21 mouse cellular contexts compared by ENCODE assay signal in the genomic region with DNA sequence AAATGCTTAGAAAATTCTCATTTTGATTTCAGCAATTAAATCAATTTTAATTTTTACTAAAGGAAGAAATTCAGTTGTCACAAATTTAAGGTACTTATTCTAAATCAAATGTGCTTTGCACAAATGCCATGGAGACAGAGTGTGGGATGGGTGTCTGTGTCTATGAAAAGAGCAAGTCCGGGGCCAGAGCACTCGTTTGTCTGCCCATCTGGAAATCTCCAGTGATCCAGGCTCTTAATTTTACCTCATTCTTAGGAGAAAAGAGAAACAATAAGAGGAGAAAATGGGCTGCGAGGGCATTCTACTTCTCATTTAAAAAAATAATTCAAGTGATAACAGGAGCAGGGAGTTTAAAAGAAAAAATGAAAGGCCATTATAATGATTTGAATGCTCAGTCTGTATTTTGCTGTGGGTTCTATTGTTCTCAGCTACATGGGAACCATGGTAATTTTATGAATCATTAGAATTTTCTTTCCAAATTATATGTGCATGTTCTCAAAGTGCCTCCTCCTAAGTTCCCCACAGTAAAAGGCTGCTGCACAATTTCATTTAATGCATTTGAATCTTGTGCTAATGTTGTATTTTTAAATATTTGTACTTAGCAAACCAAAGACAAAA.
DNase-seq lines count a peak whose midpoint lies in the region; ATAC-seq and TF ChIP-seq lines count a peak whose summit lies in the region.
"Had no signal": no experiment of that assay in that cellular context is flagged by ENCODE, and none has a peak within 500 bp of the region (broad histone marks: within the 10 kb centered on the region; RNA-seq: fewer than 3 reads in every experiment).

No protein-coding gene starts in this region.

- H3K4me2 ChIP-seq in forebrain, embryonic 15.5 days (replicated peaks), result no peak overlapping the region
- H3K4me2 ChIP-seq in lung, postnatal 0 days (replicated peaks; ENCODE audit: low read depth, low read length), result no peak overlapping the region
- H3K4me2 ChIP-seq: embryonic facial prominence, embryonic 13.5 days; hindbrain, embryonic 12.5 days had no signal

- no peak for TF ChIP-seq CTCF in lung, postnatal 0 days (IDR thresholded peaks at IDR 0.05)

- 7% methylated on average over 3 of the region's 3 CpGs for WGBS in forebrain, embryonic 15.5 days
- 73% methylated on average over 3 of the region's 3 CpGs for WGBS in lung, postnatal 0 days

- peak; percentile 60; the same call in 1 of the 2 replicates for ATAC-seq in forebrain, embryonic 15.5 days (replicated peaks)
- no peak for ATAC-seq in lung, postnatal 0 days
- ATAC-seq: activated CD4-positive, CD25-positive, alpha-beta regulatory T cell, adult 4 months; hindbrain, embryonic 16.5 days; inflammation-experienced regulatory T-cells, adult 6 months; intestine, postnatal 0 days; Patski had no signal

- peak overlapping the region; percentile 60 for H3K27ac ChIP-seq in forebrain, embryonic 15.5 days (replicated peaks)
- no peak overlapping the region for H3K27ac ChIP-seq in lung, postnatal 0 days (ENCODE audit: low read length)
- H3K27ac ChIP-seq: embryonic facial prominence, embryonic 13.5 days; hindbrain, embryonic 12.5 days had no signal

- no peak overlapping the region for H3K9ac ChIP-seq in forebrain, embryonic 15.5 days (replicated peaks)
- H3K9ac ChIP-seq in lung, postnatal 0 days (replicated peaks; ENCODE audit: low read depth), result no peak overlapping the region
- H3K9ac ChIP-seq: embryonic facial prominence, embryonic 13.5 days; hindbrain, embryonic 12.5 days had no signal

- H3K36me3 ChIP-seq in forebrain, embryonic 15.5 days, result no peaks in the 10 kb centered on the region
- no peaks in the 10 kb centered on the region for H3K36me3 ChIP-seq in lung, postnatal 0 days (ENCODE audit: insufficient read depth, low read length)
- H3K36me3 ChIP-seq: embryonic facial prominence, embryonic 13.5 days; hindbrain, embryonic 12.5 days had no signal

- peaks cover 15% of the 10 kb centered on the region for H3K4me1 ChIP-seq in forebrain, embryonic 15.5 days
- H3K4me1 ChIP-seq in lung, postnatal 0 days (ENCODE audit: insufficient read depth, low read depth, low read length), result no peaks in the 10 kb centered on the region
- H3K4me1 ChIP-seq: embryonic facial prominence, embryonic 13.5 days had no signal

- peak; percentile 19 for DNase-seq in embryo, embryonic 11 days
- DNase-seq in embryo, embryonic 10 days (ENCODE audit: low spot score), result no peak
- peak; percentile 18 for DNase-seq in retina, embryonic 14.5 days (ENCODE audit: low spot score)
- no peak for DNase-seq in retina, postnatal 1 day
- DNase-seq in lung, postnatal 0 days (ENCODE audit: low spot score), result no peak
- no peak for DNase-seq in B cell, adult 2 months
- no peak for DNase-seq in frontal cortex, postnatal 14 days (ENCODE audit: low spot score in 2 of 2)
- DNase-seq: adrenal gland, postnatal 14 days; cerebellum, adult 2 months; cerebellum, postnatal 10 days; gastrocnemius, postnatal 25 days; heart, postnatal 10 days; heart, postnatal 4 days had no signal

- no peak overlapping the region for H3K4me3 ChIP-seq in forebrain, embryonic 15.5 days
- H3K4me3 ChIP-seq in lung, postnatal 0 days (ENCODE audit: low read depth, low read length), result no peak overlapping the region
- H3K4me3 ChIP-seq: embryonic facial prominence, embryonic 13.5 days; hindbrain, embryonic 12.5 days had no signal

- no peaks in the 10 kb centered on the region for H3K9me3 ChIP-seq in forebrain, embryonic 15.5 days
- H3K9me3 ChIP-seq in lung, postnatal 0 days (ENCODE audit: low read length), result no peaks in the 10 kb centered on the region
- H3K9me3 ChIP-seq: embryonic facial prominence, embryonic 13.5 days; hindbrain, embryonic 12.5 days had no signal

- H3K27me3 ChIP-seq in forebrain, embryonic 15.5 days, result no peaks in the 10 kb centered on the region
- H3K27me3 ChIP-seq in lung, postnatal 0 days (replicated peaks; ENCODE audit: insufficient read depth, low read length), result no peaks in the 10 kb centered on the region
- H3K27me3 ChIP-seq: embryonic facial prominence, embryonic 13.5 days; hindbrain, embryonic 12.5 days; Patski had no signal

- TF ChIP-seq EP300 in lung, postnatal 0 days (IDR thresholded peaks at IDR 0.05), result no peak

Comparison
In these comparisons a context has a peak if more than half of its experiments do, and no peak if none do; other contexts are left out.
1. DNase-seq: peak in embryo, embryonic 11 days (single experiment) and retina, embryonic 14.5 days (single experiment); none in embryo, embryonic 10 days (single experiment), retina, postnatal 1 day (single experiment), lung, postnatal 0 days (single experiment), B cell, adult 2 months (0 of 2) and frontal cortex, postnatal 14 days (0 of 2).